Mouse (Mus musculus): Measurements from ENCODE around the gene Klhl3.

DNA sequence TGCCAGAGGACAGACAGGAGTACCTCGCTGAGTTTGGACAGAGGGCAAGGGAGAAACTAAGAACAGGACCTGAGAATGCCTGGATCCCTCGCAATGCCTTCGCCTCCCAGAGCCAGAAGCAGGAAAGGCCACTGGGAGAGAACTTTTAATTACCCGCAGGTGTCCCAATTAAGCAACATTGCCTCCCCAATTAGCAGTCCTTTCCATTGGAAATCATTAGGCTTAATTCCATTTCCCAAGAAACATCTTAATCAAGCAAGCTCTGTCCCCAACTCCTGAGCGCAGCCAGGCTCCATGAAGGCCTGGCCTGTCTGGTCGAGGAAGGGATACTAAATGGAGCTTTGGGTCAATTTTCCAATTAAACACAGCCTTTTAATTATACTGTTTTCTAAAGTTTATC is 147.7 kb downstream of the Klhl3 start:
- TF ChIP-seq CTCF (IDR thresholded peaks at IDR 0.05; ENCODE audit: borderline replicate concordance, insufficient read depth, low read depth, low read length) (no peak), POLR2A (IDR thresholded peaks at IDR 0.05; ENCODE audit: borderline replicate concordance, insufficient read depth, low read length) (no peak)

All from cerebellum, adult 2 months (tissue).